Mouse (Mus musculus): Measurements from ENCODE around the gene Zc3h7a.

Zc3h7a gene

DNA sequence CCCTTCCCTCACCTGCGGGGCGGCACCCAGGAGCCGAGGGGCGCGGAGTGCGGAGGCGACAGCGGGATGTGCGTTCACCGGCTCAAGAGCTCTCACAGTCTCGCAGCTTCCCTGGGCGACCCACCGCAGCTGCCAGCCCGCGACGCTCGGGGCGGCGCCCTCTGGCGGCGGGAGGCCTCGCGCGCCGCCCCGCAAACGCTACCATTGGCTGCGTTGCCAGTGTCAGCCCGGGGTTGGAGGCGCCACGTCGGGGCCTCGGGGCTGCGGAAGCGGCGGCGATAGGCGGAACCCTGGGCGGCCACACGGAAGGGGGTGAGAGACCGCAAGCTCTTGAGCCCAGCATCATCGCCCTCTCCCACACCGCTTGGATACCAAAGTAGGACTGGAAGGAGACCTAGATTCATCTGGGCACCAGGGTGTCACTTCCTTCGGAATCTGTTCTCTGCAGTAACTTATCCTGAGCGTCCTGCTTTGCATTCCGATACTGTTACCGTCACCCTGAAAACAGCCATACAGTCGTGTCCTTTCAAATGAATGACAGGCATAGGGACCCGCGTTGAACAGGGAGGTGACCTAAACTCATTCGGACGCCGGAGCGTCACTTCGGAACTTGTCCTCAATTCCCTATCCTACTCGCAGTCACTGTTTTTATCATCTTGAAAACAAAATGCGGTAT lies at the start of gene Zc3h7a:
TSS of gene Zc3h7a (minus strand) at position 186 of the 676 bp plus-strand sequence.
- peak; percentile 95 for DNase-seq (ENCODE audit: low read depth)

DNA sequence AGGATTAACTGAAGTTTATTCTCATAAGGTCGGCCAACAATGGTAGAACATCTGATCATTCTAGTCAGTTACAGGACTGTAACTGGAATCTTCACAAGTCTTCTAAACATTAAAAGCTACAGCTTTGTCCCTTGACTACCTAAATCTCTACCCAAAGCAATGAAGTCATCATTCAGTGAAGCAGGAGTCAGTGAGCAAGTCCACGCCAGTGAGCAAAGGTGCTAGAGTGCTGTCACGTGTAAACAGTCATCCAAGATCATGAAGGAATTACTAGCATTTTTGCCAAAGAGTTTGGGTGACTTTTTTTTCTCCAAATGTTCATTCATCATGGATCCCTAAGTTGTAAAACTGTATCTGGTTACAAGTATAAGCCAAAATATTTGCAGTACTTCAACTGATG lies 41.6 kb upstream of the Zc3h7a start:
- DNase-seq (ENCODE audit: low read depth), result no peak

DNA sequence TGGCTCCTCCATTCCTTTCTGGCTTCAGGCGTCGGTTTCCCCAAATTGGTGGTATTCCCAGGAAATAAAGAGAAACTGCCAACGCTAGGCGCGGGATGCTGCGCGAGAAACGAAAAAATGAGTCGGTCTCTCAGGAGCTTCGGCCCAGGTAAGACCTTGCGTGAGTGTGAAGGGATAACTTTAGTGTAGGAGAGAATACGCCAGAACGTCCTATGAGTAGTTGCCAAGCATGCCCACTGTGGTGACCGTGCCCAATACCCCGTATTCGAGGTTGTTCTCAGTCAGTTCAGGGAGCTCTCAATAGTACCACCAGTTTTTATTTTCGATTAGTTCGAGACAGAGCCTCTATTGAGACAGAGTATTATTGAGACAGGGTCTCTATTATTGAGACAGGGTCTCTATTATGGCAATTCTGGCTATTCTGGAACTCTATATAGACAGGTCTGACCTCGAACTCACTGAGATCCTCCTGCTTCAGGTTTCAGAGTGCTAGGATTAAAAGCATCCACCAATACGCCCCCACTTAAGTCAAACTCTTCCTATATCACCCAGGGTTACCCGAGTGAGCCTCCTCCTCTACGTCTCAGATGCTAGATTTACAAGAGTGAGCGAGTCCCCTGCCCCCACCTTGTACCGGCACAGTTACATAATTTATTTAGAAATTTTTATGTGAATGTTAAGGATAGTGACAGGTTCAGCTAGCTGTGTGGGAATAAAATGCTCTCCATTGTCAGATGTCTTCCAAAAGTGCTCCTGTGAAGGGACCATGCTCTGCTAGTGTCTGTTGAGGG lies 27.6 kb upstream of the Zc3h7a start:
- DNase-seq (ENCODE audit: low read depth), result peak; percentile 51

GRCm38 (mm10) chr16:11202571-11203554 lies 26.7 kb upstream of the Zc3h7a start, which contains the start of gene Rsl1d1:
Rsl1d1 (minus strand) TSS chr16:11203331.
- peak; percentile 99 for DNase-seq (ENCODE audit: low read depth)

- no peak for DNase-seq (ENCODE audit: low read depth)
Measured at GRCm38 (mm10) chr16:11201740-11202394, 25.7 kb upstream of the Zc3h7a start.

DNA sequence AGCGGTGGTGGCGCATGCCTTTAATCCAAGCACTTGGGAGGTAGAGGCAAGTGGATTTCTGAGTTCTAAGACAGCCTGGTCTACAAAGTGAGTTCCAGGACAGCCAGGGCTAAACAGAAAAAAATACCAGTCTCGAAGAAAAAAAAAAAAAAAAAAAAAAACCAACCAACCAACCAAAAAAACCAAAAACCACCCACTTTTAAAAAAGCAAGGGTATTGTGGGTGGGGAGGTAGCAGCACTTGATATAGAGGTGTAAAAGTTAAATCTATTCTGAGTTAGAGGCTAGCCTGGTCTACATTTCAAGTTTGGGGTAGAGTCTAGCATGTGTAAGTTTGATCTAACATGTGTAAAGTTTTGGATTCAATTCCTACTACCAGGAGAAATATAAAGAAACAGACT lies 24.1 kb upstream of the Zc3h7a start:
- no peak for DNase-seq (ENCODE audit: low read depth)

- peak; percentile 29 for DNase-seq (ENCODE audit: low read depth)
Measured at GRCm38 (mm10) chr16:11198467-11198866, 22.3 kb upstream of the Zc3h7a start.

DNA sequence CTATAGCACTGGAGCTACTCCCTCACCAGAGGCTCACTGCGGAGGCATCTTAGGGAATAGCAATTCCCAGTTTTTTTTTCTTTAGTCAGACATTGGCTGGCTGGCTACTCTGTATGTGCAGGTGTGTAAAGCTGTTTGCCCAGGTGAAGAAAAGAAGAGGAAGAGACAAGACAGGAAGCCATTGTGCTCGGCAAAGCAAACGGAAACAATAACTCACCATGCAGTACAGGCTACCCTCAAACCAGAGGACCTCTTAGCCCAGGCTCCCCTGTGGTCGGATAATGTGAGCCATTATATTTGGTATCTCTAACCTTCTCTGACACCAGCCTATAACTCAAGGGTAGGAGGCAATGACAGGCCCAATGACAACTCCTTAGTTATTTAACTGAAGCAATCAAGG lies 20.9 kb upstream of the Zc3h7a start:
- DNase-seq (ENCODE audit: low read depth), result no peak

DNA sequence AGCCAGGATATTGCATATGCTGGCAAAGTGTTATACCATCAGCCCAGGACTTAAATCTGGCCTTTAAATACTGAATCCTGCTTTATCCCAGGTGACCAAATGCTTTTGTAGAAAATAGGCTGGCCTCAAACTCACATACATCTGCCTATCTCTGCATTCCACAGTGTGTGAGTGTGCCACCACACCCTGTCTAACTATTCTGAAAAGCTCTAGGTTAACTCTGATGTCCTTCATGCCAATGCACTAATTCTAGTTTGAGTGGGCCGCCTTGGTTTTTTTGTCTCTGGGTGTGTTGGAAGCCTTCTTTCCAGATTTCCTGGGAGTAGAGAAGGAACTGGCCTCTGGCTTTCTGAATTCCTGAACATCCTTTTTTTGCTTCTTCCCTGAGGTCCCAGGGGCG lies 17.0 kb upstream of the Zc3h7a start:
- no peak for DNase-seq (ENCODE audit: low read depth)

DNA sequence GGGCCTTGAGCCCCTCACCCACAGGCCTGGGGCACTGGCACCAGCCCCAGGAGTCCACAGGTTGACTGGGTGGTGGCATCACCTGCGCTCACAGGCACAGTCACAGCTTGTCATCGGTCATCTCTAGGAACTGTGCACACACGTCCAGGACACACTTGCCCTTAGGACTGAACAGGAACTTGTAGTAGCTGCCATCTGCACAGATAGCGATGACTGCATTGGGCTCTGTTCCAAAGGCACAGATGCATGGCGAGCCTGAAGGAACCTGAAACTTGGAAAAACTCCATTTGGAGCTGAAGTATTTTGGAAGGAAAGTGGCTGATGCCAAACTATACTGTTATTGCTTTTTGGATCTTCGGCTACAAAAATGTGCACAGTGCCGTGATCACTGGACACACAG lies 14.0 kb upstream of the Zc3h7a start:
- no peak for DNase-seq (ENCODE audit: low read depth)

GRCm38 (mm10) chr16:11177404-11177803 lies 1.2 kb upstream of the Zc3h7a start:
- peak; percentile 71 for DNase-seq (ENCODE audit: low read depth)

GRCm38 (mm10) chr16:11176884-11177244 lies 671 bp upstream of the Zc3h7a start:
- DNase-seq (ENCODE audit: low read depth), result no peak

DNA sequence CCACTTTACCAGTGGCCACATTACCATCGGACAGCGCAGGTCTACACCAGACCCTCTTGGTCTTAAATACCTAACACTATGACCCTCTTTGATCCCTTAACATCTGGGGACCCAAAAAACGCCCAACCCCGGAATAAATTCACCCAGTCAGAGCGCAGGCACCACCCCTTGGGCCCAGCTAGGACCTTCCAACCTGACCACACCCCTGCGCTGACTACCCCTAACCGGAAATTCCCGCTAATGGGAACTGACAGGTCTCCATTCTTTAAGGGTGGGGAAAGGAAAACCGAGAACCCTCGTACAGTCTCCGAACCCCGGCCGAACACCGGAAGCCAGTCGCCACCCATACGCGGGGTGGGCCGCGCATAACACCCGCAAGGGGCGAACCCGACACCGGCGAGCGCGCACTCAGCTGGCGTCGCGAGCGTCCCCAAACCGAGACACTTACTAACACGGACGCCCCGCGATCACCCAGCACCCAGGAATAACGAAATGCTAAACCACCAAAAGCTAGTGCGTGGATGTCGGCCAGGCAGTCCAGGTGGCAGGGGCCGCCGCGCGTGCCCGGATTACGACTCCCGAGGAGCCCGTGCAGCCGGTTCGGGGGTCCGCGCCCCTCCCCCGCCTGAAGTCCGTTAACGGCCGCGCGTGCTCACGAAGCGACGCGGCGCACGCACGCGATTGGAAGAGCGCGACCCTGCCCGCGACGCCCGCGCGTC lies 545 bp downstream of the Zc3h7a start:
- peak; percentile 83 for DNase-seq (ENCODE audit: low read depth)

- peak; percentile 73 for DNase-seq (ENCODE audit: low read depth)
Measured at GRCm38 (mm10) chr16:11175100-11175488, 1.1 kb downstream of the Zc3h7a start.

GRCm38 (mm10) chr16:11174671-11175081 lies 1.5 kb downstream of the Zc3h7a start:
- peak; percentile 88 for DNase-seq (ENCODE audit: low read depth)

- no peak for DNase-seq (ENCODE audit: low read depth)
Measured at GRCm38 (mm10) chr16:11171679-11172078, 4.5 kb downstream of the Zc3h7a start.

DNA sequence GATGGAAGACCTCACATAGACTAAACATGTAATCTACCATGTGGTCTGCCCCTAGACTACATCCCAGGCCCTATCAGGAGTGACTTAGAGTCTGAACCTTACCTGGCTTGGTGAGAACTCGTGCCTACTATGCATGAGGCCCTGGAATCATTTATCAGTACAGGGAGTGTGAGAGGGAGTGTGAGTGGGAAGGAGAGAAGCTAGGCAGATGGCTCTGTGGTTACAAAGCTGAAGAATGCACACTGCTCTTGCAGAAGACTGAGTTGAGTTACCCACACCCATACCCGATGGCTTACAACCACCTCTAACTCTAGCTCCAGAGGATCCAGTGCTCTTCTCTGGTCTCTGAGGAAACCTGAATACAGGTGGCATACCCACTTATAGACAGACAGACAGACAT lies 9.8 kb downstream of the Zc3h7a start:
- no peak for DNase-seq (ENCODE audit: low read depth)

DNA sequence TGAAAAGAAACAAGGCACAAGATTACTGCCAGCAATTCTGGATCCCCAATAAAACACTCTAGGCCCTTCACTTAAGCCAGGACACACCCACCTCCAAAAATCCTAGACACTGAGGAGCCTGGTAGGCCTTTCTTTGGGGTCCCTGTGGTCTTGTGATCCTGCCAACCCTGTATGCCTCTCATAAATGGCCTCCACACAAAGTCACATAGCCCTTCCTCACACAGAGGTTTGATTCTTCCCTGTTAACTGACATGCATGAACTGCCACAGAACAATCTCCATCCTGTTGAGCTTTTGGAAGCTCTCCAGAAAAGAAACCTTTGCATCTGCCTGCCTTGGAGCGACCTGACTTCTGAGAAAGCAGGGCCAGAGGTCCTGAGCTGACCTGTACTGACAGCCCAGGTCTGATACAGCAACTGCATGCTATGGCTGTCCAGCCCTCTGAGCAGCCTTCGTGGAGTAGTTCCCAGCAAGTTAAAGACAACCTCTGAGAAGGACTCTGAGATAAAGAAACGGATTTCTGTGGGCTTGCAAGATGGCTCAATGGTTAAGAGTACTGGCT lies 11.4 kb downstream of the Zc3h7a start:
- DNase-seq (ENCODE audit: low read depth), result no peak

DNA sequence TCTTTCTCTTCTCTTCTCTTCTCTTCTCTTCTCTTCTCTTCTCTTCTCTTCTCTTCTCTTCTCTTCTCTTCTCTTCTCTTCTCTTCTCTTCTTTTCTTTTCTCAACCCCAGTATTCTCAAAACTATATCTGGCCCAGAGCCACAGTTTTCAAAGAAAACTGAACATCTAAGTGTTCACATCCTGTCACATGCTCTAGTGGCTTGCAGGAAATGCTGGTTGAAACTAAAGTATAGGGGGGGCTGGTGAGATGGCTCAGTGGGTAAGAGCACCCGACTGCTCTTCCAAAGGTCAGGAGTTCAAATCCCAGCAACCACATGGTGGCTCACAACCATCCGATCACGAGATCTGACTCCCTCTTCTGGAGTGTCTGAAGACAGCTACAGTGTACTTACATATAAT lies 18.5 kb downstream of the Zc3h7a start:
- DNase-seq (ENCODE audit: low read depth), result peak; percentile 69

- peak; percentile 42 for DNase-seq (ENCODE audit: low read depth)
Measured at GRCm38 (mm10) chr16:11154500-11154899, 21.7 kb downstream of the Zc3h7a start.
